Mouse (Mus musculus): ENCODE measurements around the gene Nek11.
"Not testable (repeated sequence)": the region's sequence is repeated elsewhere in the genome, so short reads cannot be mapped to it uniquely, and the experiment has no call there.

Nek11 gene

DNA sequence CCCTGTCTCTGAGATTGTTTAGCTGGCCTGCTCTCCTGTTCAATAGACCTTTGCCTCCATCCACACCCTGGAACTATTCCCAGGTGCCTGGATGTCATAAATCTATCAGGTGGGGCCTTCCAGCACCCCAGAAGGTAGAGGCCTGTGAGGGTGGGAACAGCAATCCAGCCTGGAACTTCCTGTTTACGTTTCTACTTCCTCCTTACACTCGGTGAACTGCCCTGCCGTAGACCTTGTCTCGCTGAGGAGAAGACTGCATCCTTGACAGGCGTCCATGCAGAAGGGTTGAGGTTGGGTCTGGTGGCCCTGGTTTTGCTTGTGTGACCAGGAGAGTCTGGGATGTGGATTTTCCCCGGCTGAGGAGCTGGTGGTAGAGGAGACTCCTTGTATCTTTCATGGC is 256.1 kb downstream of the Nek11 start:
- no peak for DNase-seq (ENCODE audit: extremely low read depth, low read depth)

DNA sequence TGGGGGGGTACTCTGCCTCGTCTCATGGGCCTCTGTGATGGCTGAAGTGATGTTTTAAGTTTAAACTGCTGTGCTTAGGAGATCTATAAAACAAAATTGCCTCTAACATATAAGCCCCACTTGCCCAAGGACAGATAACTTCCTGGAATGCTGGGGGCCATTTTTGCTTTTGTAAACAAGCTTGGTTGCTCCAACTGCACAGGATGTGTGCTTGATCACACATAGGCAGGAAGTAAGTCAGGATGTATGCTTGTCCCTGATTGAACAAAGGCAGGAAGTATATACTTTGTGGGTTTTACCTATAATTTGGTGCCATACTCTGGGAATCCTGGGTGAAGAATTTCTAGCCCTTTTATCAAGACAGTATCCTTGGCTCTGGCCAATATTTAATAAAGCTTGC is 258.9 kb downstream of the Nek11 start:
- no peak for DNase-seq (ENCODE audit: extremely low read depth, low read depth)

- no peak for DNase-seq (ENCODE audit: extremely low read depth, low read depth)
These were observed 260.8 kb downstream of the Nek11 start for GRCm38 (mm10) chr9:105134536-105134935.

GRCm38 (mm10) chr9:105132002-105132367 is 263.3 kb downstream of the Nek11 start:
- peak; percentile 78 for DNase-seq (ENCODE audit: extremely low read depth, low read depth)

- peak; percentile 88 for DNase-seq (ENCODE audit: extremely low read depth, low read depth)
These were observed 263.9 kb downstream of the Nek11 start, which contains the start of gene Nudt16 for GRCm38 (mm10) chr9:105131253-105132001. Nudt16 (minus strand) TSS chr9:105131824.

- no peak for DNase-seq (ENCODE audit: extremely low read depth, low read depth)
These were observed 265.0 kb downstream of the Nek11 start for GRCm38 (mm10) chr9:105130331-105130730.

DNA sequence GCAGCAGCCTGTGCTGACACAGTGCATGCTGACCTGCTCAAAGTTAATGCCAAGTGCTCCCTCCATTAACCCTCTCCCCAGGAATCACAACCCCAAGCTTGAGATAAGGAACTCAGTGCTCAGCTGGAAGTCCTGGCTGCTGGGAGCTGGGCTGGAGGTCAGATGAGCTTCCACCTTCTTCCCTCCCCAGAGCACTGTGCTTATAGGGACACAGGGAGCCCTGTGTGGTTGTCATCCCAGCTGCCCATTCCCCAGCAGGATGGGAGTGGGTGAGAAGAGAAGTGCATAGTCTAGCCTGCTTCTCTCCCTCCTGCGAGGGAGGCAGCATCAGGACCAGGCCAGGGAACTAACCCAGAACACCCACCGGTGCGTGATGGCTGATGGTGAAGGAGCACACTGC is 270.1 kb downstream of the Nek11 start:
- not testable (repeated sequence) for DNase-seq (ENCODE audit: extremely low read depth, low read depth)
